Mouse (Mus musculus): ENCODE measurements around the gene Mcm3ap. TPM values are rescaled to one million over a fixed set of nuclear protein-coding genes. Genes with fewer than 3 reads are reported as not detected.

Mcm3ap gene
- 31.9 and 38.5 TPM in 2 replicates for polyA plus RNA-seq (2015; fragmentation: Nextera tagmentation; extraction: Ambion mirVana)

GRCm38 (mm10) chr10:76468203-76469162, at the start of gene Mcm3ap, which contains the start of gene Ybey:
Gene Mcm3ap, plus strand, starts transcription at chr10:76468927.
Gene Ybey, minus strand, starts transcription at chr10:76469114.

GRCm38 (mm10) chr10:76440281-76440680, 28.4 kb upstream of the Mcm3ap start, which contains the start of gene AC141477.1:
Gene AC141477.1, minus strand, starts transcription at chr10:76440444.

GRCm38 (mm10) chr10:76442178-76443088, 26.3 kb upstream of the Mcm3ap start, which contains the start of gene Pcnt:
Gene Pcnt, minus strand, starts transcription at chr10:76442786.

GRCm38 (mm10) chr10:76448851-76449250, 19.9 kb upstream of the Mcm3ap start, which contains the start of gene 2610028H24Rik:
Gene 2610028H24Rik, plus strand, starts transcription at chr10:76449081.

GRCm38 (mm10) chr10:76531375-76531774, 62.6 kb downstream of the Mcm3ap start, which contains the start of gene Lss:
Gene Lss, plus strand, starts transcription at chr10:76531588.

GRCm38 (mm10) chr10:76561972-76562371, 93.2 kb downstream of the Mcm3ap start, which contains the start of gene Spatc1l:
Gene Spatc1l, plus strand, starts transcription at chr10:76562272.

Other genes starting within 250 kb of the Mcm3ap start
- 35.6 and 48.4 TPM in 2 replicates for gene Prmt2, start 231.1 kb upstream of the Mcm3ap start, polyA plus RNA-seq (2015; fragmentation: Nextera tagmentation; extraction: Ambion mirVana)
- gene S100b, start 215.1 kb upstream of the Mcm3ap start, polyA plus RNA-seq (2015; fragmentation: Nextera tagmentation; extraction: Ambion mirVana) = 4.5 and 6.1 TPM in 2 replicates
- 6.9 and 8.5 TPM in 2 replicates for gene Dip2a, start 123.6 kb upstream of the Mcm3ap start, polyA plus RNA-seq (2015; fragmentation: Nextera tagmentation; extraction: Ambion mirVana)
- gene AC141477.1, start 28.5 kb upstream of the Mcm3ap start, polyA plus RNA-seq (2015; fragmentation: Nextera tagmentation; extraction: Ambion mirVana) = 2.8 TPM in 1 of 2 replicates, not detected in the other
- 4.5 and 6.9 TPM in 2 replicates for gene Pcnt, start 26.1 kb upstream of the Mcm3ap start, polyA plus RNA-seq (2015; fragmentation: Nextera tagmentation; extraction: Ambion mirVana)
- gene 2610028H24Rik, start 19.8 kb upstream of the Mcm3ap start, polyA plus RNA-seq (2015; fragmentation: Nextera tagmentation; extraction: Ambion mirVana) = not detected in 2 replicates
- gene Ybey, start 187 bp downstream of the Mcm3ap start, polyA plus RNA-seq (2015; fragmentation: Nextera tagmentation; extraction: Ambion mirVana) = 6.7 and 6.8 TPM in 2 replicates
- 9.2 and 10.3 TPM in 2 replicates for gene Lss, start 62.7 kb downstream of the Mcm3ap start, polyA plus RNA-seq (2015; fragmentation: Nextera tagmentation; extraction: Ambion mirVana)
- not detected in 2 replicates for gene Spatc1l, start 93.3 kb downstream of the Mcm3ap start, polyA plus RNA-seq (2015; fragmentation: Nextera tagmentation; extraction: Ambion mirVana)
- 4.3 and 5.1 TPM in 2 replicates for gene Ftcd, start 106.7 kb downstream of the Mcm3ap start, polyA plus RNA-seq (2015; fragmentation: Nextera tagmentation; extraction: Ambion mirVana)
- gene Col6a2, start 154.7 kb downstream of the Mcm3ap start, polyA plus RNA-seq (2015; fragmentation: Nextera tagmentation; extraction: Ambion mirVana) = 110 and 161 TPM in 2 replicates